Mouse (Mus musculus): ENCODE measurements at regions not wholly inside any gene's neighbourhood (a gene's known extent, or its start where the extent isn't known, plus 50 kb on each side); places are given as distances from the start of the nearest gene placed in this dataset.

DNA sequence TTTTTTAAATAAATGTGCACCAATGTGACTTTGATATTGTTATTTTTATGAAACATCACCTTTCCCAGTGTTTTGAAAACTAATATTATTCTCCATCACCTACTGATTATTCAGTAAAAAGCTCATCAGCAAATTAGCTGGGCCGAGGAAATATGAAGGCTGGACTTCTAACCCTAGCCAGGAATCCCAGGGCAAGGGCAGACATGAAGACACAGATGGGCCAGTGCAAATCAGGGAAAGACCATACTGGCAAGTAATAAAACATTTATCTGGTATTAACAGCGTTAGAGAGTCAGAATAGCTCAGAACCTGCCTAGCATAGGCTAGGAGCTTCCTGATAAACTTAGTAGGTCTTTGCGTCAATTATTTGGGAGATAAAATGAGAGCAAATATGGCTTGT is 590.3 kb upstream of the Cenpq start:
- 72% methylated on average over 3 of the region's 3 CpGs for WGBS
- H3K9me3 ChIP-seq (ENCODE audit: low read length): no peaks in the 10 kb centered on the region
- no peak overlapping the region for H3K9ac ChIP-seq (replicated peaks; ENCODE audit: low read length)
- H3K27me3 ChIP-seq (ENCODE audit: insufficient read depth, low read length): no peaks in the 10 kb centered on the region
- no peaks in the 10 kb centered on the region for H3K4me1 ChIP-seq (ENCODE audit: insufficient read depth, low read length)
- no peak for TF ChIP-seq CTCF (IDR thresholded peaks at IDR 0.05; ENCODE audit: low read depth)
- H3K4me3 ChIP-seq (ENCODE audit: low read length): no peak overlapping the region
- DNase-seq (ENCODE audit: low spot score) (no peak), ATAC-seq (no peak)
- no peak overlapping the region for H3K27ac ChIP-seq
- no peak overlapping the region for H3K4me2 ChIP-seq (ENCODE audit: low read depth, low read length)
- H3K36me3 ChIP-seq (ENCODE audit: insufficient read depth, low read length): no peaks in the 10 kb centered on the region

DNA sequence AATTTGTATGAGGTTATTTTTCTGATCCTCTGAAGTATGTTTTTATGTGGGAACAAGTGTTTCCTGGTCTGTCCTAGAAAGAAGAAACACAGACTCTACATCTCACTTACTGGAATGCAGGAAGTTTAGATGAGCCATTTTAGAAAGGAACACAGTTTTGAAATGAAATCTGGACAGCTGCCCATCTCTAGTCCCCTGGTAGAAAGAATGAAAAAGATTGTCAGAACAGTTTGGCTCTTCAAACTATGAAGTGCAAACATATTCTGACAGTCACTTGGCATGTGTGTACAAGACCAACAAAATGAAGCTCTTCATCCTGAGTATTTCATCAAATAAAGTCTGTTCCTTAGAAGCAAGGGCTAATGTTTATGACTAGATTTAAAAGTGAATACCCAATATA is 577.2 kb upstream of the Cenpq start:
- Histone ChIP-seq H3K4me1 (ENCODE audit: insufficient read depth, low read length) (no peaks in the 10 kb centered on the region), H3K27ac (no peak overlapping the region), H3K36me3 (ENCODE audit: insufficient read depth, low read length) (no peaks in the 10 kb centered on the region), H3K4me3 (ENCODE audit: low read length) (no peak overlapping the region), H3K9me3 (ENCODE audit: low read length) (no peaks in the 10 kb centered on the region), H3K27me3 (ENCODE audit: insufficient read depth, low read length) (no peaks in the 10 kb centered on the region), H3K4me2 (ENCODE audit: low read depth, low read length) (no peak overlapping the region), H3K9ac (replicated peaks; ENCODE audit: low read length) (no peak overlapping the region)
- ATAC-seq (no peak), DNase-seq (ENCODE audit: low spot score) (peak; percentile 64)
- TF ChIP-seq CTCF (IDR thresholded peaks at IDR 0.05; ENCODE audit: low read depth): no peak

DNA sequence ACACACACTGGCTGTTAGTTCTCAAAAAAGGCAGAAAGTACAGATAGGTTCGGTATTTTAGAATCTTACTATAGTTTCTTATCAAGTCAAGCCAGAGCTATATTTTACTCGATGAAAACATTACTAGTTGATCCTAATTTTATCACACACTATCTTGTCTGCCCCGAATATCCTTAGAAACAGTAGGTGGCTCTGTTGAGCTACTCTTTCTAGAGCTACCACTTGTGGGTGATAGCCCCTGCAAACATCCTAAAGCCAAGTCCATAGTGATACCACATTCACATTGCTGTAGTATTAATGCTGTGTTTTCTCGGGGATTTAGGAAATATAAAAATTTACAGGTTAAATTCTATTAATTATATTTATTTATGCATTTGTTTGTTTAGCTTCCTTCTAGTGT is 570.2 kb upstream of the Cenpq start:
- ATAC-seq: no peak
- Histone ChIP-seq H3K4me3 (ENCODE audit: low read length) (no peak overlapping the region), H3K4me1 (ENCODE audit: insufficient read depth, low read length) (no peaks in the 10 kb centered on the region), H3K27me3 (ENCODE audit: insufficient read depth, low read length) (no peaks in the 10 kb centered on the region), H3K9me3 (ENCODE audit: low read length) (no peaks in the 10 kb centered on the region), H3K4me2 (ENCODE audit: low read depth, low read length) (no peak overlapping the region), H3K36me3 (ENCODE audit: insufficient read depth, low read length) (no peaks in the 10 kb centered on the region), H3K27ac (no peak overlapping the region), H3K9ac (replicated peaks; ENCODE audit: low read length) (no peak overlapping the region)
- TF ChIP-seq CTCF (IDR thresholded peaks at IDR 0.05; ENCODE audit: low read depth): peak; percentile 57
- 52% methylated on average over 4 of the region's 4 CpGs for WGBS
- DNase-seq (ENCODE audit: low spot score): peak; percentile 49

Measured in hindbrain, postnatal 0 days (tissue).